Mouse (Mus musculus) layer of hippocampus, adult 6 months (tissue): ENCODE measurements around the gene Gm9195. TPM values are rescaled to one million over a fixed set of nuclear protein-coding genes. Genes with fewer than 3 reads are reported as not detected.

ENCODE experiments used
- long read RNA-seq, 2 experiments: library from polyadenylated mRNA; unstranded; transcript quantifications; one replicate each; pipeline ENCODE4 v2.0.0; 2019 to 2020
- polyA plus RNA-seq: library from polyadenylated mRNA; unstranded; fragments of <200 nt; fragmentation: Nextera tagmentation; gene quantifications from 2 replicates; pipeline ENCODE4 v1.2.3, GENCODE M21; 2021

Gm9195 gene
- not detected in 2 replicates for polyA plus RNA-seq
- long read RNA-seq, experiment 1, result 0 reads
- long read RNA-seq, experiment 2, result 0 reads

DNA sequence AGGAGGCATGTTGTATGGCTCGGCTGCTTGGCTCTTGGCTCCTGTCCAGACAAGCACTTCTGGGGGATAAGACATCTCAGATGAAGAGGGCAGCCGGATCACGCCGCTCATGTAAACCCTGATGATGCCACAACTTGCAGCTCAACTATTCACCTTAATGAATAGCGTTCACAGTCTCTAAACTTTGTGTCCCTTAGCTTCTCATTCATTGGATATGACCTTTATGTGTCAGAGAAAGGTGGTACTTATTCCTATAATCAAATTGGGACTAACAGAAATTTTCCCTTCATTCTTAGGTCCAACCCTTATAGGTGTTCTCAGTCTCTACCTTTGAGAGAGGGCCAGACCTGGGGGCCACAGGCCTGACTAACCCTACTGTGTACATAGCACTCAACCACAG, at the start of gene Gm9195:
Gene Gm9195 (minus strand): TSS at position 101 of the 400 bp plus-strand sequence.

Other genes starting within 250 kb of the Gm9195 start
- 18.0 and 28.4 TPM in 2 replicates for gene Fndc3a, start 218.2 kb upstream of the Gm9195 start, polyA plus RNA-seq